Mouse (Mus musculus): ENCODE data around the gene Gsn.

DNA sequence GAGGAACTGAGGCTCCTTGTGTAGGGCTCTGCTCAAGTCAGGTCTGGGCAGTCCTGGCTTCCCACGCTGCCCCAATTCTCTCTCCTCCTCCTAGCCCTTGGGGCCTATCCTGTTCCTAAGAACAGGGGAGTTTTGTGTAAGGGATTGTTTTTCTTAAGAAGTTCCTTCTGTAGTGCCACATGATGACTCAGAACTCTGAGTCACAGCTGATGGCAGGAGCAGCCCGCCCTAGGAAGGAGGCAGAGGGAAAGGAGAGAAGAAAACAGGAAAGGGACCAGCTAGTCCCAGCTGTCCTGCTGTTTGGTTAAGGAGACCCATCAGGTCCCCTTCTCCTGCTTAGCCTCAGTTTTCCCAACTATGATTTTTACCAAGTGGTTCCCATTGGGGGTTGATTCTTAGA is 15.6 kb downstream of the Gsn start:
- TF ChIP-seq CTCF (IDR thresholded peaks at IDR 0.05) (no peak), EP300 (IDR thresholded peaks at IDR 0.05) (peak; percentile 76)

All from lung, postnatal 0 days (tissue).